Mouse (Mus musculus): ENCODE data around the gene Inf2. TPM values are rescaled to one million over a fixed set of nuclear protein-coding genes. Genes with fewer than 3 reads are reported as not detected.

Inf2 gene
- polyA plus RNA-seq, 1 experiment from 2014 or later: 2.2 TPM

DNA sequence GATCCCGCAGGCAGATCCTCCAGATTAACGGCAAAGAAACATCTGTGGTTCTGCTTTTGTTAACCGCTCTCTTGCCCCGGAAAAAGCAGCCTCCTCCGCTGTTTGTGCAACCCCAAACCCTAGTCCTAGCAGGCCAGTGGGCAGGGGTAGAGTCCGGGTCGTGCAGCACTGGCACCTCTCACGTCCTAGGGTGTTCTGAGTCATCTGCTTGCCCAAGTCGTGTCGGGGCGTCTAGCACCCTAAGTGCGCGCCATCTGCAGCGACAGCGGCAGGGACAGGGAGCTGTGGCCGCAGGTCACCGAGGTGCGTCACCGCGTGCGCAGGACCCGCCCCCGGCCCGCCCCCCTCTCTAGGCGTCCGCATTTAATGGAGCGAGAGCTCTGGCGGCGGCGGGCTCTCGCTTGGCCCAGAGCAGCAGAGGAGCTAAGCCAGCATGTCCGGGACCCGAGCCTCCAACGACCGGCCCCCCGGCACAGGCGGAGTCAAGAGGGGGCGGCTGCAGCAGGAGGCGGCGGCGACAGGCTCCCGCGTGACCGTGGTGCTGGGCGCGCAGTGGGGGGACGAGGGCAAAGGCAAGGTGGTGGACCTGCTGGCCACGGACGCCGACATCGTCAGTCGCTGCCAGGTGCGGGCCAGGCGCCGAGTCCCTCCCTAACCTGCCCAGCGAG lies 31.2 kb downstream of the Inf2 start, which contains the start of gene Adssl1:
Gene Adssl1, plus strand, starts transcription at position 360 of the 668 bp plus-strand sequence.
- Histone ChIP-seq H3K27me3 (ENCODE audit: control insufficient read depth, insufficient read depth, low read length) (peaks cover 12% of the 10 kb centered on the region), H3K9me3 (ENCODE audit: control insufficient read depth, low read length) (no peaks in the 10 kb centered on the region), H3K36me3 (ENCODE audit: control insufficient read depth, insufficient read depth, low read length) (no peaks in the 10 kb centered on the region), H3K4me3 (ENCODE audit: low read depth, low read length) (peak within 1 kb of the TSS; percentile 41), H3K27ac (replicated peaks; ENCODE audit: low read depth, low read length) (no peak within 1 kb of the TSS), H3K4me1 (ENCODE audit: control insufficient read depth, insufficient read depth, low read length) (peaks cover 15% of the 10 kb centered on the region), H3K9ac (ENCODE audit: low read length) (peak within 1 kb of the TSS; percentile 70), H3K4me2 (ENCODE audit: low read depth, severe bottlenecking) (peak within 1 kb of the TSS; percentile 95)
- 1% methylated on average over 55 of the region's 56 CpGs for WGBS
- DNase-seq (ENCODE audit: low spot score) (peak; percentile 69), ATAC-seq (ENCODE audit: insufficient number of reproducible peaks, low FRiP score, low TSS enrichment, low read depth) (peak; percentile 24)

GRCm38 (mm10) chr12:112620354-112621061 lies 31.9 kb downstream of the Inf2 start:
- Histone ChIP-seq H3K36me3 (ENCODE audit: control insufficient read depth, insufficient read depth, low read length) (no peaks in the 10 kb centered on the region), H3K9me3 (ENCODE audit: control insufficient read depth, low read length) (no peaks in the 10 kb centered on the region), H3K27ac (replicated peaks; ENCODE audit: low read depth, low read length) (no peak overlapping the region), H3K4me1 (ENCODE audit: control insufficient read depth, insufficient read depth, low read length) (peaks cover 15% of the 10 kb centered on the region), H3K4me2 (ENCODE audit: low read depth, severe bottlenecking) (peak overlapping the region; percentile 95), H3K9ac (ENCODE audit: low read length) (no peak overlapping the region; the same call in 1 of the 2 replicates), H3K27me3 (ENCODE audit: control insufficient read depth, insufficient read depth, low read length) (peaks cover 12% of the 10 kb centered on the region), H3K4me3 (ENCODE audit: low read depth, low read length) (peak overlapping the region; percentile 41)
- ATAC-seq (ENCODE audit: insufficient number of reproducible peaks, low FRiP score, low TSS enrichment, low read depth): 0 out of 2 replicates have a peak, but pooled peaks have one; percentile 0
- 9% methylated on average over 16 of the region's 16 CpGs for WGBS
- DNase-seq (ENCODE audit: low spot score): no peak

- WGBS: 88% methylated on average over 3 of the region's 3 CpGs
These were observed 33.3 kb downstream of the Inf2 start for GRCm38 (mm10) chr12:112621900-112622299.

DNA sequence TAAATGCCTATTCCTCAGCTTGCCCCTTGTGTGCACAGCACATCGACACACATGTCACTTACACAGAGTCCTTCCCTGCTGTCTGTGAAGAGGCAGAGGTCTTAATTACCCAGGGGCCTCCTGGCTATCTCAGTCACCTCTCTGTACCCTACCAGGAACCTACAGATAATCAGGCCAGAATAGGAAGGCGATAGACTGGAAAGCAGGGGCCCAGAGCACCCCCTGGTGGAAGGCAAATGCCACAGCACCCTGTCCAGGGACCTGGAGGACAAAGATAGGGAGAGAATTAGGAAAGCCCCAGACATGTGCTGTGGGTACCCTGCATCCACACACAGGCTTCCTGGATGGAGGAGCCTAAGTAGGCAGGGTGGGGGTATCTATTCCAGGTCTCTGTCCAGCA lies 35.2 kb downstream of the Inf2 start:
- no peaks in the 10 kb centered on the region for H3K9me3 ChIP-seq (ENCODE audit: control insufficient read depth, low read length)
- H3K4me3 ChIP-seq (ENCODE audit: low read depth, low read length): no peak overlapping the region
- no peak for ATAC-seq (ENCODE audit: insufficient number of reproducible peaks, low FRiP score, low TSS enrichment, low read depth)
- H3K27ac ChIP-seq (replicated peaks; ENCODE audit: low read depth, low read length): no peak overlapping the region
- 21% methylated on average over 2 of the region's 2 CpGs for WGBS
- peaks cover 16% of the 10 kb centered on the region for H3K4me1 ChIP-seq (ENCODE audit: control insufficient read depth, insufficient read depth, low read length)
- H3K27me3 ChIP-seq (ENCODE audit: control insufficient read depth, insufficient read depth, low read length): peaks cover 11% of the 10 kb centered on the region
- peak; percentile 85 for DNase-seq (ENCODE audit: low spot score)
- H3K4me2 ChIP-seq (ENCODE audit: low read depth, severe bottlenecking): no peak overlapping the region
- no peaks in the 10 kb centered on the region for H3K36me3 ChIP-seq (ENCODE audit: control insufficient read depth, insufficient read depth, low read length)
- H3K9ac ChIP-seq (ENCODE audit: low read length): no peak overlapping the region

More at GRCm38 (mm10) chr12:112621900-112622299, 33.3 kb downstream of the Inf2 start:
- no peak overlapping the region for H3K27ac ChIP-seq (replicated peaks; ENCODE audit: low read depth, low read length)
- H3K27me3 ChIP-seq (ENCODE audit: control insufficient read depth, insufficient read depth, low read length): peaks cover 12% of the 10 kb centered on the region
- no peaks in the 10 kb centered on the region for H3K36me3 ChIP-seq (ENCODE audit: control insufficient read depth, insufficient read depth, low read length)
- peaks cover 15% of the 10 kb centered on the region for H3K4me1 ChIP-seq (ENCODE audit: control insufficient read depth, insufficient read depth, low read length)
- ATAC-seq (ENCODE audit: insufficient number of reproducible peaks, low FRiP score, low TSS enrichment, low read depth): no peak
- no peaks in the 10 kb centered on the region for H3K9me3 ChIP-seq (ENCODE audit: control insufficient read depth, low read length)
- no peak overlapping the region for H3K9ac ChIP-seq (ENCODE audit: low read length)
- no peak for DNase-seq (ENCODE audit: low spot score)
- no peak overlapping the region for H3K4me2 ChIP-seq (ENCODE audit: low read depth, severe bottlenecking)
- H3K4me3 ChIP-seq (ENCODE audit: low read depth, low read length): no peak overlapping the region

- no peak overlapping the region for H3K27ac ChIP-seq (replicated peaks; ENCODE audit: low read depth, low read length)
- H3K36me3 ChIP-seq (ENCODE audit: control insufficient read depth, insufficient read depth, low read length): no peaks in the 10 kb centered on the region
- no peak for DNase-seq (ENCODE audit: low spot score)
- no peak overlapping the region for H3K4me2 ChIP-seq (ENCODE audit: low read depth, severe bottlenecking)
- 84% methylated on average over 4 of the region's 4 CpGs for WGBS
- H3K9me3 ChIP-seq (ENCODE audit: control insufficient read depth, low read length): no peaks in the 10 kb centered on the region
- H3K4me3 ChIP-seq (ENCODE audit: low read depth, low read length): no peak overlapping the region
- H3K4me1 ChIP-seq (ENCODE audit: control insufficient read depth, insufficient read depth, low read length): peaks cover 15% of the 10 kb centered on the region; the same call in 1 of the 2 replicates
- no peak for ATAC-seq (ENCODE audit: insufficient number of reproducible peaks, low FRiP score, low TSS enrichment, low read depth)
- no peak overlapping the region for H3K9ac ChIP-seq (ENCODE audit: low read length)
- H3K27me3 ChIP-seq (ENCODE audit: control insufficient read depth, insufficient read depth, low read length): peaks cover 6% of the 10 kb centered on the region
These were observed 37.1 kb downstream of the Inf2 start for GRCm38 (mm10) chr12:112625700-112626099.

DNA sequence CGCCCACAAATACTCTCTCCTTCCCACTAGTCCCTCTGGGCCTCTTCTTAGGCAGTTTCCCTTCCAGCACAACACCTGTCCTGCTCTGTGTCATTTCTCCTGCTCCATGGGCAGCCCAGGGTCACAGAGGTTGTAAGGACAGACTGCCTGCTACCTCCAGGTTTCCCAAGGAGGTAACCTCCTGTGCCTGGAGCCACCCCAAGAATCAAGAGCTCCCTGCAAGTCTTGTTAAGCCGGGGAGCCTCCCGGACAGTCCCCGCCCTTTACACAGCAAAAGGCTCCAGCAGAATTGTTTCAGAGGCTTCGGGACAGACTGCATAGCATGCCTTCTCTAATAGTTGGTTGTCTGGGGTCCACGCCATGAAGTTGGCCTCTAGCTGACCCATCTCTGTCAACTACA lies 37.9 kb downstream of the Inf2 start:
- H3K9me3 ChIP-seq (ENCODE audit: control insufficient read depth, low read length): no peaks in the 10 kb centered on the region
- H3K36me3 ChIP-seq (ENCODE audit: control insufficient read depth, insufficient read depth, low read length): no peaks in the 10 kb centered on the region
- DNase-seq (ENCODE audit: low spot score) (no peak), ATAC-seq (ENCODE audit: insufficient number of reproducible peaks, low FRiP score, low TSS enrichment, low read depth) (no peak)
- H3K9ac ChIP-seq (ENCODE audit: low read length): no peak overlapping the region
- H3K4me1 ChIP-seq (ENCODE audit: control insufficient read depth, insufficient read depth, low read length): peaks cover 15% of the 10 kb centered on the region; the same call in 1 of the 2 replicates
- 77% methylated on average over 6 of the region's 6 CpGs for WGBS
- H3K4me3 ChIP-seq (ENCODE audit: low read depth, low read length): no peak overlapping the region
- H3K27ac ChIP-seq (replicated peaks; ENCODE audit: low read depth, low read length): no peak overlapping the region
- H3K27me3 ChIP-seq (ENCODE audit: control insufficient read depth, insufficient read depth, low read length): 0 out of 2 replicates have a peak, but pooled peaks cover under 1% of the 10 kb centered on the region
- H3K4me2 ChIP-seq (ENCODE audit: low read depth, severe bottlenecking): no peak overlapping the region

DNA sequence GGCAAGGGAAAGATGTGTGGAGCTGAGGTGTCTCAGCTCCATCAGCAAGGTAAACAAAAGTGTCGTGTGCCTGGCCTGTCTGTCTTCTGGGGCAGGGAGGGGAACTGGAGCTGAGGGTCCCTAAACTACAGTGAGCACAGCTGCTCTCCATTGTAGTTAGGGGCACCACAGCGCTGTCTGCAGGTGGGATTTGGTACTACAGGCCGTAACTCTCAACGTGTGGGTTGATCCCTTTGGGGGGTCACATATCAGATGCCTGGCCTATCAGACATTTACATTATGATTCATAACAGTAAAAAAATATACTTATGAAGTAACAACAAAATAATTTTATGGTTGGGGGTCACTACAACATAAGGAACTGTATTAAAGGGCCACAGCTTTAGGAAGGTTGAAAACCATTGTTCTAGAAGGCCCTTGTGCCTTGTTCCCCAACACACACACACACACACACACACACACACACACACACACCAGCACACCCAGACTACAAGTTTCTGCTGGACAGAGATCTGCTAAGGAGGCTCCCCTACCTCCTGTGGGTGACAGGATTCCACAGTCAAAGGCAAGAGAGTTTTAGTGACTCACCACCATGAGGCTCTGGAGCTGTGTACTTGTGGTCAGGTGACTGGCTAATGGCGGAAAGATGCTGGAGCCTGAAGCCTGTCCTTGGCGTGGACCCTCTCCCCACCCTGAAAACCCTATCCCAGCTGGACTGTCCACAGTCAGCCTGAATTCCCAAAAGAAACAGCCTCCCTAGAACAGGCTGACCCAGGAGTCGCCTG lies 38.7 kb downstream of the Inf2 start:
- DNase-seq (ENCODE audit: low spot score) (peak; percentile 49), ATAC-seq (ENCODE audit: insufficient number of reproducible peaks, low FRiP score, low TSS enrichment, low read depth) (no peak)
- H3K36me3 ChIP-seq (ENCODE audit: control insufficient read depth, insufficient read depth, low read length): no peaks in the 10 kb centered on the region

DNA sequence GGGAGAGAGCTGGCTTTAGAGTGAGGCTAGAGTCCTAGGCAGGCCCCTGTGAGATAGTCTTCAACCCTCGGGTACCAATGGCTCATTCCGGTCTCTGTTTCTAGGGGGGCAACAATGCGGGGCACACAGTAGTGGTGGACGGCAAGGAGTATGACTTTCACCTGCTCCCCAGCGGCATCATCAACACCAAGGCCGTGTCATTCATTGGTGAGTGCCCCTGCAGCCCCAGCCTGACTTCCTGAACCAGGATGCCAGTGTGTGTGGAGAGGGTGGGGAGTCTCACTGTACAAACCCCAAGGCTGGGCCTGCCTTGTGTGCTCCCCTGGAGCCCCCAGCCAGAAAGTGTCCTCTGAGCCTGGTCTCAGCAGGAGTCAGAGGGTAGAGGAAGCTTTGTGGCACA lies 39.6 kb downstream of the Inf2 start:
- peaks cover 14% of the 10 kb centered on the region; the same call in 1 of the 2 replicates for H3K4me1 ChIP-seq (ENCODE audit: control insufficient read depth, insufficient read depth, low read length)
- no peak overlapping the region; the same call in 1 of the 2 replicates for H3K27ac ChIP-seq (replicated peaks; ENCODE audit: low read depth, low read length)
- no peaks in the 10 kb centered on the region for H3K27me3 ChIP-seq (ENCODE audit: control insufficient read depth, insufficient read depth, low read length)
- H3K4me3 ChIP-seq (ENCODE audit: low read depth, low read length): no peak overlapping the region
- no peak overlapping the region for H3K4me2 ChIP-seq (ENCODE audit: low read depth, severe bottlenecking)
- no peaks in the 10 kb centered on the region for H3K36me3 ChIP-seq (ENCODE audit: control insufficient read depth, insufficient read depth, low read length)
- 85% methylated on average over 6 of the region's 6 CpGs for WGBS
- no peaks in the 10 kb centered on the region for H3K9me3 ChIP-seq (ENCODE audit: control insufficient read depth, low read length)
- H3K9ac ChIP-seq (ENCODE audit: low read length): no peak overlapping the region
- ATAC-seq (ENCODE audit: insufficient number of reproducible peaks, low FRiP score, low TSS enrichment, low read depth) (no peak), DNase-seq (ENCODE audit: low spot score) (no peak)

More for the DNA sequence above, 38.7 kb downstream of the Inf2 start:
- Histone ChIP-seq H3K27me3 (ENCODE audit: control insufficient read depth, insufficient read depth, low read length) (no peaks in the 10 kb centered on the region), H3K9ac (ENCODE audit: low read length) (no peak overlapping the region), H3K4me1 (ENCODE audit: control insufficient read depth, insufficient read depth, low read length) (peaks cover 15% of the 10 kb centered on the region; the same call in 1 of the 2 replicates), H3K9me3 (ENCODE audit: control insufficient read depth, low read length) (no peaks in the 10 kb centered on the region), H3K4me2 (ENCODE audit: low read depth, severe bottlenecking) (no peak overlapping the region), H3K4me3 (ENCODE audit: low read depth, low read length) (no peak overlapping the region), H3K27ac (replicated peaks; ENCODE audit: low read depth, low read length) (no peak overlapping the region)
- WGBS: 60% methylated on average over 7 of the region's 7 CpGs
